Mouse (Mus musculus): ENCODE results near the gene Dach1.

The Dach1 gene

GRCm38 (mm10) chr14:98106208-98106607 is 63.4 kb downstream of the Dach1 start:
- no peak for DNase-seq

DNA sequence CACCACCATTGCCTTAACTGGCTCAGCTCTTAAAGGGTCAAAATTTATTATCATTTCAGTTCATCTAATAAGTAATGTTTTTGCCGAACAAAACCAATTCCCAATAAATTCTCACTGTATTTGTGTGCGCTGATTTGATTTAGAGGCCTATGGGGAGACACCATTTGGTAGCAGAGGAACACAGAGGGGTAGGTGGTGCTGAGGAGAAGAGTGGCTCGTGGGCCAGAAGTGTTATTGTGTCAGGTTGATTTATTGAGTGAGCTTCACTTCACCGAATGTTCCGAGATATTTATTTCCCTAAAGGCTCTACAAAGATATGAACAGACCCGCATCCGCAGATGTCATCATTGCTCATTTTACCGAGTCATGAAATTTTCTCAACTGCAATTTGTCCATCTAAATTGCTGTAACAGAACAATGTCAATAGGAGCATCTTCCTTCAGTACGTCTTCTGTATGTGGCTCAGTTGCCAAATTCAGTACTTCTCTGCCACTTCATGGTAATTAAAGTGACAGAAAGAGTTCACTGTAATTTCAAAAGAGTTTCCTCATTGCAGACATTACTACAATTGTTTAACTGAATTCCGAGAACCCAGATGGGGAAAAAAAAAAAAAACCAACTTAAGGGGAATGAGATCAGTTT is 65.1 kb downstream of the Dach1 start:
- DNase-seq: no peak

- DNase-seq: no peak
Observed at GRCm38 (mm10) chr14:98095229-98095628, 74.3 kb downstream of the Dach1 start.

GRCm38 (mm10) chr14:98089246-98089645 is 80.3 kb downstream of the Dach1 start:
- no peak for DNase-seq

- DNase-seq: no peak
Observed at GRCm38 (mm10) chr14:98087355-98087754, 82.2 kb downstream of the Dach1 start.

DNA sequence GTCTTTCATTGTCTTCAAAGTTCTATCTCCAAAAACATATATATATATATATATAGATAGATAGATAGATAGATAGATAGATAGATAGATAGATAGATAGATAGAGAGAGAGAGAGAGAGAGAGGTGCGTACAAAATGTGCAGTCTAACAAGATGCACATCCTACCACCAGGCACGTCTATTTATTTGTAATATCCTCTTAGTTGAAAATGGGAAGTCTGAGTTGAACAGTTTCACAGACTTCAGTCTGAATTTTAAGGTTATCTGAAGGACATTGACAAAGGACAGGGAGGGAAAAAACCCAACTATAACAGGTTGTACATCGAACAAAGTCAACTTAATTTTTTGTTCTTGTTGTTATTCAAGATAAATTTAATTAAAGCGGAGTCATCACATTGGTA is 82.8 kb downstream of the Dach1 start:
- no peak for DNase-seq

- no peak for DNase-seq
Observed at GRCm38 (mm10) chr14:98085141-98085540, 84.4 kb downstream of the Dach1 start.

- DNase-seq: no peak
Observed at GRCm38 (mm10) chr14:98084720-98085119, 84.8 kb downstream of the Dach1 start.

DNA sequence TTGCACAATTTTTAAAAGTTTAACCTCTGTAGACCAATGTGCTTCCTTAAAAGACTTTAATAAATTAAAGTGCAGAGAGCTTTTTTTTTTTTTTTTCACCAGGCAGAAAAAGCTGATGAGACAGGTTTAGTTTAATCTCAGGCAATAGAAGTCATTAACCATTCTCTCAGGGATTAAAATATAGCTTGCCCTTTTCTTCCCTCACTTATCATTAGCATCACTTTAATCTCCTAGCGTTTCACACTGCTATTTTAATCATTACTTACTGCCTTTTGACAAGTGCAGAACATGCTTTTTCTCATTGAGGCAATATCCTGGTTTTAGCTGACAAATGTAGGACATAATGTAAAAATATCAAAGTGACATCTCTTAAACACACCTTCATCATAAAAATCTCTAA is 86.1 kb downstream of the Dach1 start:
- no peak for DNase-seq

GRCm38 (mm10) chr14:98080014-98080413 is 89.6 kb downstream of the Dach1 start:
- DNase-seq: no peak

- no peak for DNase-seq
Observed at GRCm38 (mm10) chr14:98077996-98078395, 91.6 kb downstream of the Dach1 start.

GRCm38 (mm10) chr14:98073421-98074080 is 96.0 kb downstream of the Dach1 start:
- DNase-seq: no peak

- DNase-seq: no peak
Observed at GRCm38 (mm10) chr14:98072647-98073420, 96.7 kb downstream of the Dach1 start.

- DNase-seq: no peak
Observed at GRCm38 (mm10) chr14:98071877-98072276, 97.7 kb downstream of the Dach1 start.

- DNase-seq: no peak
Observed at GRCm38 (mm10) chr14:98067273-98067905, 102.2 kb downstream of the Dach1 start.

- no peak for DNase-seq
Observed at GRCm38 (mm10) chr14:98064190-98064589, 105.4 kb downstream of the Dach1 start.

GRCm38 (mm10) chr14:98049329-98049728 is 120.2 kb downstream of the Dach1 start:
- DNase-seq: no peak

DNA sequence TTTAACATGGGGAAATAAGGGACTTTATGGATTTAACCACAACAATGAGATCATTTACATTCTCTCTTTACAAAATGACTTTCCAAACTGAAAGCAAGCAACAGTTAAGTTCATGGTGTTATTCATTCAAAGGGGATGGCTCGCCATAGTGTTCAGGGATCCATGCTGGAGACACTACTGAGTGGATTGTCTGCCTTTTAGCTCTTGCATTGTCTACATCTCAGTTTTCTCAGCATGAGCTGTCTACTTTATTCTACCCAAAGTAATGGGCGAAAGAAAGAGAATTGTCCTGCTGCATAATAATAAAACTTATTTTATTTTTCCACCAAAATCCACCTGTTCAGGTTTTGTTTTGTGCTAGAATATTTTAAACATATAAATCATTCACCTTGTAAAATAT is 121.2 kb downstream of the Dach1 start:
- DNase-seq: no peak

- DNase-seq: no peak
Observed at GRCm38 (mm10) chr14:98047670-98048069, 121.9 kb downstream of the Dach1 start.

DNA sequence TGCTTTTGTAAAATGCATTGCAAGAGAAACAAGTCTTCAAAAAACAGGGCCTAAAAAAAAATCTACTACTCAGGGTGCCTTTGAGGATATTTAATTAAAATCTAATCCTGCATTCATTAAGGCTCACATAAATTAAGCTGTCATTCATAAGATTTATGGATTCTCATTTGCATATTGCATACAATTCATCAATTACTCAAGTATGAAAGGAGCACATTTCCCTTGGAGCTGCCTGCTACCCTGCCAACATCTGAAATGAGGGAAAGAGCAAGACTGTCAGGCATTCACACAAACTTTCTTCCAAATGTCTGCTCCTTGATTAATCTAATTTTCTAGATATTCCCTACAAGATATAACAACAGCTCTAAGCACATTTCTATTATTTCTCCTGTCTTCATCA is 122.6 kb downstream of the Dach1 start:
- DNase-seq: no peak

- no peak for DNase-seq
Observed at GRCm38 (mm10) chr14:98038524-98038923, 131.0 kb downstream of the Dach1 start.

- no peak for DNase-seq
Observed at GRCm38 (mm10) chr14:98037175-98037574, 132.4 kb downstream of the Dach1 start.

- DNase-seq: no peak
Observed at GRCm38 (mm10) chr14:98035261-98035660, 134.3 kb downstream of the Dach1 start.

DNA sequence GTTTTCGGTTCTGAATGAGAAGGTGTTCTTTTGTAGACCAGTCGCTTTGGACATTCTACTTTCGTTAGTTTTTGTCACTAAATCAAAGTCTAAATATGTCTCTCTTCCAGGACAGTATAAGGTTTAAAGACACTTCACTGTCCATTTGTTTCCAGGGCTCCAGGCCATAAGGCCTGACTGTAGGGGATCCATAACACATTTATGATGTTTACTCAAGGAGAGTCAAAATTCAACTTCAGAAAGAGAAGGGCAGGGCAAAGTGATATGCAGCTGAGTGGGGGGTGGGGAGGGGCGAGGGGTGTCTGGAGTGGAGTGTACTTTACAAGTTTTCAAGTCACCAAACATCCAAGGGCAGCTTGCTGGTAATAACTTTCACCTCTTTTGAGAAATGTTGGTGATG is 146.0 kb downstream of the Dach1 start:
- DNase-seq: no peak
